Mouse (Mus musculus): ENCODE measurements at regions not wholly inside any gene's neighbourhood (a gene's known extent, or its start where the extent isn't known, plus 50 kb on each side); places are given as distances from the start of the nearest gene placed in this dataset.

DNA sequence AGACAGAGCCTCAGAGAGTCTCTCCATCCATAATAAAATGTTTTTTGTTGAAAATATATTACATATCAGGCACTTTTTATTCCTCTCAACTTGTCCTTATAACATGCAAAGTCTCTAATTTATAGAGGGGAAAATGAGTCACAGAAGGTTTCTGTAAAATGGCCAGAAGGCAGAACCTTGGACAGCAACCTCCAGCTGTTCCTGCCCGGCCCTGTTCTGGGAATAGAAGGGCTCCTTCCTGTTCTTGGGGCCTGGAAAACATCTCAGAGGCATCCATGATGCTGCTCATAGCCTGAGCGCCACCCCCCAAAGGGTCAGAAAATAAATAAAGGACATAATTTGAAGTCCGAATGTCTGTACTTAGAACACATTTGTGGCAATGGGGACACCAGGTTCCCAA, 188.7 kb downstream of the Abhd5 start:
- no peak overlapping the region for H3K4me3 ChIP-seq (ENCODE audit: low read length)
- no peaks in the 10 kb centered on the region; the same call in 1 of the 2 replicates for H3K27me3 ChIP-seq (ENCODE audit: insufficient read depth, low read length)
- no peak overlapping the region for H3K27ac ChIP-seq
- no peak for TF ChIP-seq CTCF (IDR thresholded peaks at IDR 0.05; ENCODE audit: low read depth)
- 52% methylated on average over 3 of the region's 3 CpGs for WGBS
- no peak for DNase-seq (ENCODE audit: low spot score)
- H3K4me1 ChIP-seq (ENCODE audit: insufficient read depth, low read length), result no peaks in the 10 kb centered on the region
- no peaks in the 10 kb centered on the region for H3K36me3 ChIP-seq (ENCODE audit: insufficient read depth, low read length)
- ATAC-seq, result no peak
- no peaks in the 10 kb centered on the region for H3K9me3 ChIP-seq (ENCODE audit: low read length)
- no peak overlapping the region for H3K4me2 ChIP-seq (ENCODE audit: low read depth, low read length)
- no peak overlapping the region for H3K9ac ChIP-seq (replicated peaks; ENCODE audit: low read length)

DNA sequence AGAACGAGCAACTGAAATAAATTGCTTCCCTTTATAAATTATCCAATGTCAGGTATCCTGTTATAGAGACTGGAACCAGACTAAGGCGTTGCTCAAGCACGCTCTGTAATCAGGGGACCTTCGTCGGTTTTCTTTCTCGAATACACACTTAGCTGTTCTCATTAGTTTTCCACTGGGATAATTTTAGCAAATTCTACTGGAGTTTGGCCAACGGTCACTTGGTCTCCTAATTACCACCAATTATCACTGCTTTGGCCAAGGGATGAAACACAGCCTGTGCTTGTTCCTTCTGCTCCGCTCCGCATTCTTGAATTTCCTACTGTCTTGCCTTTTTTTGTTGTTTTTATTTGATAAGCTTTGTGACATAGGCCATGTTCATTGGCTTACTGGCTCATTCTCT, 191.1 kb upstream of the Topaz1 start:
- Histone ChIP-seq H3K9ac (replicated peaks; ENCODE audit: low read length) (no peak overlapping the region), H3K36me3 (ENCODE audit: insufficient read depth, low read length) (no peaks in the 10 kb centered on the region), H3K27ac (no peak overlapping the region), H3K4me2 (ENCODE audit: low read depth, low read length) (no peak overlapping the region), H3K27me3 (ENCODE audit: insufficient read depth, low read length) (no peaks in the 10 kb centered on the region), H3K4me3 (ENCODE audit: low read length) (no peak overlapping the region), H3K4me1 (ENCODE audit: insufficient read depth, low read length) (no peaks in the 10 kb centered on the region), H3K9me3 (ENCODE audit: low read length) (no peaks in the 10 kb centered on the region)
- peak; percentile 1 for DNase-seq (ENCODE audit: low spot score)
- TF ChIP-seq CTCF (IDR thresholded peaks at IDR 0.05; ENCODE audit: low read depth), result no peak
- no peak for ATAC-seq
- 78% methylated on average over 9 of the region's 9 CpGs for WGBS

DNA sequence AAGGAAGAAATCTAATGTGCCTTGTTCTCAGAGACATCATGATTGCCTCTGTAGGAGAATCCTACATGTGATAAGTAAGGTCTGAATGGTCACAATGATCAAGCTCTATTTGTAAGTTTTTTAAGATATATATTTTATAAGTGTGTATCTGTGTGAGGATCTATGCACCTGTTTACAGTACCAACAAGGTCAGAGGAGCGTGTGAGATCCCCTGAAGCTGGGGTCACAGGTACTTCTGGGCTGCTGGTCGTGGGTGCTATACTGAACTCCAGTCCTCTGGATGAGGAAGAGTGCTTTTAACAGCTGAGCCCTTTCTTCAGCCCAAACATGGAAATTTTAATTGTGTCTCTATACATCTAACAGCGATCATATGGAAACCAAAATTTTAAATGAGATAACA, 181.1 kb upstream of the Topaz1 start:
- no peaks in the 10 kb centered on the region for H3K36me3 ChIP-seq (ENCODE audit: insufficient read depth, low read length)
- H3K9ac ChIP-seq (replicated peaks; ENCODE audit: low read length), result no peak overlapping the region
- no peaks in the 10 kb centered on the region for H3K4me1 ChIP-seq (ENCODE audit: insufficient read depth, low read length)
- no peak for ATAC-seq
- no peak overlapping the region for H3K4me3 ChIP-seq (ENCODE audit: low read length)
- 89% methylated on average over 3 of the region's 3 CpGs for WGBS
- no peaks in the 10 kb centered on the region for H3K9me3 ChIP-seq (ENCODE audit: low read length)
- no peak for DNase-seq (ENCODE audit: low spot score)
- TF ChIP-seq CTCF (IDR thresholded peaks at IDR 0.05; ENCODE audit: low read depth), result no peak
- H3K4me2 ChIP-seq (ENCODE audit: low read depth, low read length), result no peak overlapping the region
- H3K27ac ChIP-seq, result no peak overlapping the region
- H3K27me3 ChIP-seq (ENCODE audit: insufficient read depth, low read length), result peaks cover 24% of the 10 kb centered on the region

DNA sequence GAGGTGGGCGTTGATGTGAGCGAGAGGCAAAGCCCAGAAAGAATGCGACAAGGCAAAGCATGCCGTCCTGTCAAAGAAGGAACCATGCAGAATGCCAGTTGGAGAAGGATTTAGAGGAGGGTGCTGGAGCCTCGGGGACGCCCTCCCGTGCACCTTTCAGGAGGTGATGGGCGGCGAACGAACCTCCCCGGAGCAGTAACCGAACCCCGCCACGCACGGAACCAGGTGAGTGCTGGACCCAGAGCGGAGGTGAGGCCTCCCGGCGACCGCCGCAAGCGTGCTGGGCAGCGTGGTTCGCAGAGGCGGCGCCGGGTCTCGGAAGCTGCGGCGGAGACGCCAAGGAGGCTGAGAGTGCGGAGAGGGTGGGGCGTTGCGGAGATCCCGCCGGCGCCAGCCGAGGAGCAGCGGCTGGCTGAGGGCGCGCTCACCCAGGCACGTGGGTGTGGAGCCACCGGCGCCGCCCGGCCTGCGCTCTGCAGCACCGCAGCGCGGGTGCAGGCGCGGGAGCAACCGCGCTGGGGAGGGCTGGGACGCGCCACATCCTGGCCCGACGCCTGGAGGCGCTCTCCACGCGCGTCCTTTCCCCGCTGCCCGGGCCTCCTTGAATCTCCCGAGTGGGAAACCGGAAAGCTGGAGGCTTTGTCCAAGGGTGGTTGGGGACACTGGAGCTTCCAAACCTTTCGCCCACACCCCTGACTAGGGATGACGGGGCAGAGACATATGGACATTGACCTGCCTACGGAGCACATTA, 178.3 kb upstream of the Topaz1 start:
- peak; percentile 27; the same call in 1 of the 2 replicates for TF ChIP-seq CTCF (IDR thresholded peaks at IDR 0.05; ENCODE audit: low read depth)

DNA sequence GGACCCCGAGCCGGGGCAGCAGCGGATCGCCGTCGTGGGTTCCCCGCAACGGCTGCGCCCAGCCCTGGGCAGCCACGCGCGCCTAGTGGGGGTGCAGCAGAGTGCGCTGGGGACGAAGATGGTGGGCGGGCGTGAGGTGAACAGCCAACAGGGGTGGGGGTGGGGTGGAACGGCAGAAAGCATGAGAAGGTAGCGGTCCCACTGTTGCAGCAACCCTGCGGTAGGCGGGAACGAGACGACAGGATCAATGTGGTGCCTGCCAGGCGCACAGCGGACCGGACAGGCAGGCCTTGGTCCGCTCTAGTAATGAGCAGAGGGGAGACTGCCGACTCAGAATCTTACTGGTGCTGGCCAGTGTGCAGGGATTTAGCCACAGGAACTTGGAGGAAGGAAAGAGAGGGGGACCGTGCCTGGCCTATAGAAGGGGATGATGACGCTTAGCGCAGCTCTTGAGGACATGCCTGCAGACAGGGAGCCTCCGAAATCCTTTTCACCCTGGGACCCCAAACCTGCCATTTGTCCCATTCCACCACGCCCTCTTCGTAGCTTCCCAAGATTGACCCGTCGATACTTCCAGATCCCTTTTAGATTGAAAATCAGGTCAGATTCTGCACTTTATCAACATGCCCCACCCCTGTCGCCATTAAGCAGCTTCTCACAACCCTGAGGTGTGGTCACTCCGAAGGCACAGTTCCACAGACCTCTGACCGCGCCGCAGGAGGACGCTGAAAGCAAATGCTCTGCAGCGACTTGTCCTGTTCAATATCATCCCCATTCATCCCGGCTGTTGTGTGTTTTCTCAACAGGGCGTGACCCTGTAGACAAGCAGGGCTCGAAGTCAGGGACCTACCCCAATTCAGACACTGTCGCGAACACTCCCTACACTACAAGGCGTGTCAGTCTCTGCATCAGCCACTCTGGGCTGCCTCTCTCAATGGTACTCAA, 177.4 kb upstream of the Topaz1 start:
- Histone ChIP-seq H3K9me3 (ENCODE audit: low read length) (no peaks in the 10 kb centered on the region), H3K9ac (replicated peaks; ENCODE audit: low read length) (peak overlapping the region; percentile 57), H3K4me1 (ENCODE audit: insufficient read depth, low read length) (no peaks in the 10 kb centered on the region), H3K27me3 (ENCODE audit: insufficient read depth, low read length) (peaks cover 26% of the 10 kb centered on the region), H3K36me3 (ENCODE audit: insufficient read depth, low read length) (no peaks in the 10 kb centered on the region), H3K27ac (peak overlapping the region; percentile 89), H3K4me2 (ENCODE audit: low read depth, low read length) (peak overlapping the region; percentile 72), H3K4me3 (ENCODE audit: low read length) (peak overlapping the region; percentile 48)
- 2% methylated on average over 48 of the region's 48 CpGs for WGBS
- DNase-seq (ENCODE audit: low spot score) (peak; percentile 36), ATAC-seq (peak; percentile 24)
- no peak for TF ChIP-seq CTCF (IDR thresholded peaks at IDR 0.05; ENCODE audit: low read depth)

More for the DNA sequence above, 178.3 kb upstream of the Topaz1 start:
- no peaks in the 10 kb centered on the region for H3K4me1 ChIP-seq (ENCODE audit: insufficient read depth, low read length)
- no peaks in the 10 kb centered on the region for H3K36me3 ChIP-seq (ENCODE audit: insufficient read depth, low read length)
- H3K9ac ChIP-seq (replicated peaks; ENCODE audit: low read length), result peak overlapping the region; percentile 57
- H3K9me3 ChIP-seq (ENCODE audit: low read length), result no peaks in the 10 kb centered on the region
- peak overlapping the region; percentile 48 for H3K4me3 ChIP-seq (ENCODE audit: low read length)
- ATAC-seq, result peak; percentile 70
- H3K27ac ChIP-seq, result peak overlapping the region; percentile 89
- peak overlapping the region; percentile 72 for H3K4me2 ChIP-seq (ENCODE audit: low read depth, low read length)
- 2% methylated on average over 68 of the region's 68 CpGs for WGBS
- DNase-seq (ENCODE audit: low spot score), result peak; percentile 83
- peaks cover 24% of the 10 kb centered on the region for H3K27me3 ChIP-seq (ENCODE audit: insufficient read depth, low read length)

DNA sequence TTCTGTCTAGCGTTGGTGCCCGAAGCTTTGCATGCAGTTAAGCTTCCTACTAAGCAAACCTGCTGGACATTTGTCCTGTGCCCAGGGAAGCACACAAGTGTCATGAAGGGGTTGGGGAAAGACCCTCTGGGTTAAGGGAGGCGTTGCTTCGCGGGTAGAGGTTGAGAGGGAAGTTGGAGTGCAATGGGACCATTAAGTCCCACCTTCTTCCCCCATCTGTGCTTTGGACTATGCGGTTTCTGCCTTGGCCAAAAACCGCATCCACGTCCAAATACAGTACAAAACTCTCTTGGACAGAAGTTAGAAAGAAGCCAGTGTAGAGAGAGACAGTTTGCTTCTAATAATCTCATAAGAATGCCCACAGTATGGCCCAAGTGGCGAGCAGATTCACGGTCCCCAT, 176.1 kb upstream of the Topaz1 start:
- WGBS, result 6% methylated on average over 10 of the region's 10 CpGs
- ATAC-seq (no peak), DNase-seq (ENCODE audit: low spot score) (no peak)
- Histone ChIP-seq H3K9ac (replicated peaks; ENCODE audit: low read length) (peak overlapping the region; percentile 62), H3K27me3 (ENCODE audit: insufficient read depth, low read length) (peaks cover 30% of the 10 kb centered on the region), H3K4me2 (ENCODE audit: low read depth, low read length) (peak overlapping the region; percentile 72), H3K27ac (peak overlapping the region; percentile 91), H3K9me3 (ENCODE audit: low read length) (no peaks in the 10 kb centered on the region), H3K36me3 (ENCODE audit: insufficient read depth, low read length) (no peaks in the 10 kb centered on the region), H3K4me3 (ENCODE audit: low read length) (peak overlapping the region; percentile 62), H3K4me1 (ENCODE audit: insufficient read depth, low read length) (no peaks in the 10 kb centered on the region)
- TF ChIP-seq CTCF (IDR thresholded peaks at IDR 0.05; ENCODE audit: low read depth), result no peak

Data from hindbrain, postnatal 0 days (tissue).